Mouse (Mus musculus): ENCODE measurements around the gene Ddx52. TPM values are rescaled to one million over a fixed set of nuclear protein-coding genes. Genes with fewer than 3 reads are reported as not detected.

The Ddx52 gene
- polyA plus RNA-seq, 1 experiment from 2014 or later = 21.9 TPM

DNA sequence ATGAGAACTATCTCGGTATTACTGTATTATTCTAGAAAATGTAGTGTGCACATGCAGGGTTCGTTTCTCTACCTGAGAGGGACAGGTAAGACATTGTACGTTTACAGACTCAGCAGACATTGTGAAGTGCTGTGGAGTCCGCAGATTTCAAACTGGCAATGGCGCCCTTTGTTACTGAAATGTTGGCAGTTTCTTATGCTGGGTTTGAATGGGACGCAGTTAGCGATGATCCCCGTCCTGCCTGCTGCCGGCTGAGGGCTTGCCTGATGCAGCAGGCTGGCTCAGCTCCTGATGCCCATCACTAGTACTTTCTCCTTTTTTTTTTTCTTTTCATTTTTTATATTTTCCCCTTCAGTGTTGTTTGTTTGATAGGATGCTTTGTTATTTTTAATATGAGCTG, 68.5 kb downstream of the Ddx52 start:
- DNase-seq (ENCODE audit: low spot score) = no peak
- H3K4me2 ChIP-seq (replicated peaks) = no peak overlapping the region

GRCm38 (mm10) chr11:84011050-84011449, 69.2 kb downstream of the Ddx52 start:
- no peaks in the 10 kb centered on the region for H3K9me3 ChIP-seq (ENCODE audit: control insufficient read depth, low read length)
- H3K4me3 ChIP-seq (replicated peaks; ENCODE audit: low read length) = no peak overlapping the region
- no peak for ATAC-seq (ENCODE audit: low FRiP score)
- H3K27ac ChIP-seq = 0 out of 2 replicates have a peak overlapping the region, but pooled peaks have one; percentile 16
- peak overlapping the region; percentile 3; the same call in 1 of the 2 replicates for H3K4me2 ChIP-seq (replicated peaks)
- peaks cover 24% of the 10 kb centered on the region for H3K4me1 ChIP-seq (replicated peaks; ENCODE audit: control insufficient read depth, insufficient read depth, low read length)
- 13% methylated on average over 12 of the region's 12 CpGs for WGBS
- H3K27me3 ChIP-seq (ENCODE audit: control insufficient read depth, insufficient read depth, low read length) = no peaks in the 10 kb centered on the region
- peak overlapping the region; percentile 16; the same call in 1 of the 2 replicates for H3K9ac ChIP-seq
- DNase-seq (ENCODE audit: low spot score) = no peak
- peaks cover 62% of the 10 kb centered on the region for H3K36me3 ChIP-seq (replicated peaks; ENCODE audit: control insufficient read depth, insufficient read depth)

More for the DNA sequence above, 68.5 kb downstream of the Ddx52 start:
- Histone ChIP-seq H3K9ac (no peak overlapping the region), H3K4me3 (replicated peaks; ENCODE audit: low read length) (no peak overlapping the region), H3K9me3 (ENCODE audit: control insufficient read depth, low read length) (no peaks in the 10 kb centered on the region), H3K27me3 (ENCODE audit: control insufficient read depth, insufficient read depth, low read length) (no peaks in the 10 kb centered on the region), H3K27ac (no peak overlapping the region), H3K36me3 (replicated peaks; ENCODE audit: control insufficient read depth, insufficient read depth) (peaks cover 68% of the 10 kb centered on the region), H3K4me1 (replicated peaks; ENCODE audit: control insufficient read depth, insufficient read depth, low read length) (peaks cover 24% of the 10 kb centered on the region)
- 60% methylated on average over 9 of the region's 9 CpGs for WGBS
- ATAC-seq (ENCODE audit: low FRiP score) = no peak

- Histone ChIP-seq H3K4me1 (replicated peaks; ENCODE audit: control insufficient read depth, insufficient read depth, low read length) (peaks cover 24% of the 10 kb centered on the region), H3K4me3 (replicated peaks; ENCODE audit: low read length) (no peak overlapping the region), H3K27me3 (ENCODE audit: control insufficient read depth, insufficient read depth, low read length) (no peaks in the 10 kb centered on the region), H3K36me3 (replicated peaks; ENCODE audit: control insufficient read depth, insufficient read depth) (peaks cover 57% of the 10 kb centered on the region), H3K9me3 (ENCODE audit: control insufficient read depth, low read length) (no peaks in the 10 kb centered on the region), H3K4me2 (replicated peaks) (peak overlapping the region; percentile 3; the same call in 1 of the 2 replicates), H3K9ac (peak overlapping the region; percentile 16; the same call in 1 of the 2 replicates), H3K27ac (0 out of 2 replicates have a peak overlapping the region, but pooled peaks have one; percentile 16)
- DNase-seq (ENCODE audit: low spot score) (no peak), ATAC-seq (ENCODE audit: low FRiP score) (no peak)
- WGBS = 30% methylated on average over 2 of the region's 2 CpGs
Observed at GRCm38 (mm10) chr11:84011576-84011975, 69.7 kb downstream of the Ddx52 start.

Other genes starting within 250 kb of the Ddx52 start
- gene Wfdc17, start 238.1 kb upstream of the Ddx52 start, polyA plus RNA-seq (2014; fragmentation: Nextera tagmentation; extraction: Ambion mirVana) = 0.73 and 1.4 TPM in 2 replicates
- not detected in 2 replicates for gene Wfdc18, start 233.0 kb upstream of the Ddx52 start, polyA plus RNA-seq (2014; fragmentation: Nextera tagmentation; extraction: Ambion mirVana)
- gene Wfdc21, start 195.1 kb upstream of the Ddx52 start, polyA plus RNA-seq (2014; fragmentation: Nextera tagmentation; extraction: Ambion mirVana) = not detected in 2 replicates
- gene Heatr6, start 188.4 kb upstream of the Ddx52 start, polyA plus RNA-seq (2014; fragmentation: Nextera tagmentation; extraction: Ambion mirVana) = 29.1 and 33.3 TPM in 2 replicates
- 0.21 TPM in 1 of 2 replicates, not detected in the other for gene Hnf1b, start 92.0 kb upstream of the Ddx52 start, polyA plus RNA-seq (2014; fragmentation: Nextera tagmentation; extraction: Ambion mirVana)
- gene Synrg, start 22.4 kb downstream of the Ddx52 start, polyA plus RNA-seq (2014; fragmentation: Nextera tagmentation; extraction: Ambion mirVana) = 26.2 and 28.2 TPM in 2 replicates
- gene Dusp14, start 127.2 kb downstream of the Ddx52 start, polyA plus RNA-seq (2014; fragmentation: Nextera tagmentation; extraction: Ambion mirVana) = 11.3 and 13.7 TPM in 2 replicates
- 27.6 and 28.1 TPM in 2 replicates for gene Tada2a, start 187.5 kb downstream of the Ddx52 start, polyA plus RNA-seq (2014; fragmentation: Nextera tagmentation; extraction: Ambion mirVana)
- gene Acaca, start 187.6 kb downstream of the Ddx52 start, polyA plus RNA-seq (2014; fragmentation: Nextera tagmentation; extraction: Ambion mirVana) = 36.2 and 40.7 TPM in 2 replicates
- gene Gm11437, start 225.4 kb downstream of the Ddx52 start, polyA plus RNA-seq (2014; fragmentation: Nextera tagmentation; extraction: Ambion mirVana) = 0.17 TPM in 1 of 2 replicates, not detected in the other

Data from hindbrain, embryonic 14.5 days (tissue).